Mouse (Mus musculus) stomach, embryonic 15.5 days (tissue): ENCODE data around the gene Pus3. TPM values are rescaled to one million over a fixed set of nuclear protein-coding genes. Genes with fewer than 3 reads are reported as not detected.

Experiments
- ATAC-seq: fragments of 200-750 bp; cut with Nextera tagmentation; 2 replicates; pipeline ENCODE4 v1.8.0; 2017; ENCODE audit warnings: low read depth, moderate number of reproducible peaks, moderate TSS enrichment; ENCODE audit not compliant: insufficient read depth, low FRiP score
- H3K27ac ChIP-seq: fragments of 300-500 bp; sonication (generic); 2 replicates; pipeline ENCODE4 v1.5.1; 2015; ENCODE audit warnings: mild to moderate bottlenecking, inconsistent platforms
- H3K27me3 ChIP-seq: fragments of 300-500 bp; sonication (generic); replicated peaks from 2 replicates; pipeline ENCODE4 v1.6.1; 2015; ENCODE audit warnings: inconsistent platforms
- H3K36me3 ChIP-seq: fragments of 300-500 bp; sonication (generic); 2 replicates; pipeline ENCODE4 v1.6.1; 2015; ENCODE audit warnings: inconsistent platforms
- H3K4me1 ChIP-seq: fragments of 300-500 bp; sonication (generic); 2 replicates; pipeline ENCODE4 v1.6.1; 2015; ENCODE audit warnings: inconsistent platforms
- H3K4me2 ChIP-seq: fragments of 300-500 bp; sonication (generic); 2 replicates; pipeline ENCODE4 v1.6.1; 2015; ENCODE audit warnings: mild to moderate bottlenecking, inconsistent platforms
- H3K4me3 ChIP-seq: fragments of 300-500 bp; sonication (generic); replicated peaks from 2 replicates; pipeline ENCODE4 v1.5.1; 2015; ENCODE audit warnings: inconsistent platforms
- H3K9ac ChIP-seq: fragments of 300-500 bp; sonication (generic); 2 replicates; pipeline ENCODE4 v1.6.1; 2015; ENCODE audit warnings: inconsistent platforms
- H3K9me3 ChIP-seq: fragments of 300-500 bp; sonication (generic); 2 replicates; pipeline ENCODE4 v1.6.1; 2016; ENCODE audit warnings: inconsistent platforms
- WGBS: fragments of 180-500 bp; shearing (Covaris S2); methylation state at CpG from one replicate; pipeline ENCODE4 v1.1.7; 2015; 5-methylcytosine and 5-hydroxymethylcytosine counted together
- polyA plus RNA-seq: library from polyadenylated mRNA; unstranded; fragments of >200 nt; fragmentation: Nextera tagmentation; extraction: Ambion mirVana; gene quantifications from 2 replicates; pipeline ENCODE4 v1.2.1, GENCODE M21; 2015

Pus3 gene
- polyA plus RNA-seq, 1 experiment from 2014 or later, result 17.0 TPM

DNA sequence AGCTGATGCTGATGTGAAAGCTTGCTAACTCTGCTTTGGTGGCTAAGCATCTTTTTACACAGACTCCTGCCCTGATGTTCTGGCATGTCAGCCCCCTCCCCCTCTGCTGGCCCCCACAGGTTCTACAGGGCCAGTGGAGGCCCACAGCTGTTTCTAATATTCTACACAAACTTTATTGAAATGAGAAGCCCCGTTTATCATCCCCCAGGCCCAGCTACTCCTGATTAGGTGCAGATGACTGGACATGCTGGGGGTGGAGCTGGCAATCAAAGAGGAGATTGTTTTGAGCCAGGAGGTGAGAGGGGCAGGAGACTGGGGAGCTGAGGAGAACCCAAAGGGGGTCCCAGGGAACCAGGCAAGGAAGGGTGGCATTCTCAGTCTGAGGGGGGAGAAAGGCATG, 28.6 kb upstream of the Pus3 start:
- WGBS, result 19% methylated on average over 1 of the region's 1 CpGs
- Histone ChIP-seq H3K4me1 (no peaks in the 10 kb centered on the region), H3K9me3 (no peaks in the 10 kb centered on the region), H3K4me3 (no peak overlapping the region), H3K4me2 (no peak overlapping the region), H3K9ac (no peak overlapping the region), H3K27ac (no peak overlapping the region; the same call in 1 of the 2 replicates), H3K36me3 (no peaks in the 10 kb centered on the region), H3K27me3 (no peaks in the 10 kb centered on the region)
- no peak for ATAC-seq

DNA sequence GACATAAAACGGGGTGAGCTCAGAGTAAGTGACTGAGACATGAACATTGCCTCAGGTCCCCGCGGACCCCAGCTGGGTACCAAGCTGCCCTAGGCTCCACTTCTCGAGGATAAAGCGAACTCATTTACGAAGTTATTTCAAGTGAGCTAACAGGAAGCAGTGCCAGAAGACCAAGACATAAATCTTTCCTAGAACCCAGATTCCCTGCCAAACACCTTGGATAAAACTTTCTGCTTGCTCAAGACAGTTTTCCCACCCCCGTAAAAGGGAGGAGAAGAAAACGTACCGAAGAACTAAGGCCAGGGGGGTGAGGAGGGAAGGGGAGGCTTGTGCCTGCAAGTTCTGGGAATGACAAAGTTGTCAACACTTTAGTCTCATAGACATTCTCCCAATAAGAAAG, 25.1 kb upstream of the Pus3 start:
- Histone ChIP-seq H3K4me1 (0 out of 2 replicates have a peak, but pooled peaks cover 2% of the 10 kb centered on the region), H3K9me3 (no peaks in the 10 kb centered on the region), H3K4me3 (no peak overlapping the region), H3K36me3 (no peaks in the 10 kb centered on the region), H3K27ac (no peak overlapping the region), H3K4me2 (no peak overlapping the region), H3K9ac (no peak overlapping the region), H3K27me3 (no peaks in the 10 kb centered on the region)
- ATAC-seq, result no peak
- WGBS, result 49% methylated on average over 9 of the region's 9 CpGs

DNA sequence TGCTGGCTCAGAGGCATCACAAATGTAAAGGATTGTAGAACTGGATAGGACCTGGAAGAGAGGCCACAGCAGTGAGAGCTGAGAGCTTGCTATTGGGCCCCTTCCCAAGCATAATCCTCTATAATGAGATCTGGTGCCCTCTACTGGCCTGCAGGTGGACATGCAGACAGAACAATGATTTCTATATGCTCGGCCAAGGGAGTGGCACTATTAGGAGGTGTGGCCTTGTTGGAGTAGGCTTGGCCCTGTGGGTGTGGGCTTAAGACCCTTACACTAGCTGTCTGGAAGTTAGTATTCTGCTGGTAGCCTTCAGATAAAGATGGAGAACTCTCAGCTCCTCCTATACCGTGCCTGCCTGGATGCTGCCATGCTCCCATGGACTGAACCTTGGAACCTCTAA, 23.3 kb upstream of the Pus3 start:
- WGBS, result 13% methylated on average over 2 of the region's 2 CpGs
- Histone ChIP-seq H3K4me2 (no peak overlapping the region), H3K27ac (no peak overlapping the region), H3K9me3 (no peaks in the 10 kb centered on the region), H3K27me3 (no peaks in the 10 kb centered on the region), H3K36me3 (no peaks in the 10 kb centered on the region), H3K9ac (no peak overlapping the region), H3K4me3 (no peak overlapping the region), H3K4me1 (0 out of 2 replicates have a peak, but pooled peaks cover 2% of the 10 kb centered on the region)
- peak; percentile 75 for ATAC-seq

DNA sequence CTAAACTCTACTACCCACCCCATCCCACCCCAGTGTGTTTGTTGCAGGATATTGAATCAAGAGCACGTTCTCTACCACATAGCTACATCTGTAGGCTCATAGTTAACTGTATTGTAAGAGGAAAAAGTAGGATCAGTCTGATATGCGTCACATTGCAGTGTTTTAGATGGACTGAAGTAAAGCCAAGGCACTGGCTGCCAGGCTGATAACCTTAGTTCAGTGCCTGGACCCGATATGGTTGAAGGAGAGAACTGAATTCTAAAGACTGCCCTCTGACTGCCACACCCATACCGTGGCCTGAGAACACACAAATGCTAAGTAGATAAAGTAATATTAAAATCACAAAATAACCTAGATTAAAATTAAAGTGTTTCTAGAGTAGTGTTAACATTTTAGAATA, 22.5 kb upstream of the Pus3 start:
- 74% methylated on average over 4 of the region's 4 CpGs for WGBS
- no peaks in the 10 kb centered on the region for H3K27me3 ChIP-seq

DNA sequence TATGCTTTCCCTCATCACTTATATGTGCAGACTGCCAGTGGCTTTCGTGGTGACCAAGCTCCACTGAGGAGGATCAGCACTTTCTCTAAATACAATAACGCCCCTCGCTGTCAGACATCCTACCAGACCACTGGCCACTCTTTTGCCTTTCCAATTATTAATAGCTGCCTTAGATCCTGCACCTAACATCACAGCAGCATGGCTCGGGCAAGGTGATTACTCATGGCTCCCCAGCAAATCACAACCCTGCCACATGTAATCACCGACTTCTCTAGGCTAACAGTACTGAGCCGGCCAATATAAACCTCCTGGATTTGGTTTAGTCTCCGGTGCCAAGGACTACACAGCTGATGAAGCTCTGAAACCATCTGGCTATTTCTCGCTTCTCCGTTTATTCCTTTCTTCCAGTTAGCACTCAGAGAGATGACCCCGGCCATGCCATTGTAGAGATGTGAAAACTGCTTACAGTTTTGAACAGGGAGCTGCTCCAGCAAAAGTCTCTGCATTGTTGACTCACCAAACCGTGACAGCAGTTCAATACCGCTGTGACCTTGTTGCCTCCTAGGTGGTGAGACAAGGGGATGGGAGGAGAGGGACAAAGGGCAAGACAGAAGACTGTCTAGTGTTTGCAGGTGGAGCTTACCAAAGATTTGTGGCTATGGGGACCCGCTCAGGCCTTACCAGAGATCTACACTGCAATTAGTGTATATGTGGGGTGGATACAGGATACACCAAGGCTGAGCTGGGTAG, 19.2 kb upstream of the Pus3 start:
- Histone ChIP-seq H3K9ac (no peak overlapping the region), H3K4me2 (no peak overlapping the region), H3K4me3 (no peak overlapping the region), H3K27ac (no peak overlapping the region), H3K9me3 (no peaks in the 10 kb centered on the region), H3K36me3 (no peaks in the 10 kb centered on the region), H3K4me1 (0 out of 2 replicates have a peak, but pooled peaks cover 2% of the 10 kb centered on the region), H3K27me3 (no peaks in the 10 kb centered on the region)
- WGBS, result 62% methylated on average over 13 of the region's 13 CpGs
- no peak for ATAC-seq

More for the DNA sequence above, 22.5 kb upstream of the Pus3 start:
- Histone ChIP-seq H3K36me3 (no peaks in the 10 kb centered on the region), H3K4me3 (no peak overlapping the region), H3K27ac (no peak overlapping the region), H3K4me2 (no peak overlapping the region), H3K4me1 (0 out of 2 replicates have a peak, but pooled peaks cover 2% of the 10 kb centered on the region), H3K9ac (no peak overlapping the region), H3K9me3 (no peaks in the 10 kb centered on the region)
- ATAC-seq, result no peak

DNA sequence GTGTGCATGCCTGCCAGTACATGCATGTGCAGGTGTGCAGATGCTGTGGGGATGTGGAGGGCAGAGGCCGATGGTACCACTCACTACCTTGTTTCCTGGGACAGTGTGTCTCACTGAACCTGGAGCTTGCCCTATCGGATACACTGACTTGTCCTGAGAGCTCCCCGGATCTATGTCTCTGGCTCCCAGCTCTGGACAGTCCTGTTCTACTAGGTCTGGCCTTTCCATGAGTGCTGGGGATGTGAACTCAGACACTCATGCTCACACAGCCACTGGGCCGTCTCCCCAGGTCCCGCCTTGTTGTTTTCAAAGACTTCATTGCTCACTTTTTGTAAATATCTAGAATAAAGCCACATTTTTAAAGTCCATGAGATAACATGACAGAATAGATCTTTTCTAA, 17.4 kb upstream of the Pus3 start:
- WGBS, result 80% methylated on average over 5 of the region's 5 CpGs
- ATAC-seq, result no peak

DNA sequence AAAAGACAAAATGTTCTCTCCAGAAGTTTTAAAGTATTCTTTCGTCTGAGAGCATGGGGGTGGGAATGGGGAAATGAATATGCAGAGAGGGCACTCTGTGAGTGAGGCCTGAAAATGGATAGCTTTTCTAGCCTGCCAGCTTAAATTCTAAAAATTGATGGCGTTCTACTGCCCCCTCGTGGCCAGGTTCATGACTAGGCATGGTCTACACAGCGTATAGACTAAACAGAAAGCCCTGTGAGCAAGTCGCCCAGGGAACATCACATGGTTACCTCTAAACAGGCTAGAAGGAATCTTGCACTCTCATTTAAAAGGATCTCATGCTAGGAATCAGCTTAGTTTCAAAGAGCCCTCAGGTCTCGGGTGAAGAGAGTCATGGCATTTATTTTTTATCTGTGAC, 16.9 kb upstream of the Pus3 start:
- no peak overlapping the region for H3K4me2 ChIP-seq
- peak; percentile 56; the same call in 1 of the 2 replicates for ATAC-seq
- H3K27me3 ChIP-seq, result no peaks in the 10 kb centered on the region
- no peak overlapping the region for H3K4me3 ChIP-seq
- H3K27ac ChIP-seq, result no peak overlapping the region
- no peaks in the 10 kb centered on the region for H3K4me1 ChIP-seq
- WGBS, result 8% methylated on average over 6 of the region's 6 CpGs
- H3K9ac ChIP-seq, result no peak overlapping the region
- H3K9me3 ChIP-seq, result no peaks in the 10 kb centered on the region
- no peaks in the 10 kb centered on the region for H3K36me3 ChIP-seq

More for the DNA sequence above, 17.4 kb upstream of the Pus3 start:
- Histone ChIP-seq H3K4me2 (no peak overlapping the region), H3K27ac (no peak overlapping the region), H3K9ac (no peak overlapping the region), H3K36me3 (no peaks in the 10 kb centered on the region), H3K4me1 (no peaks in the 10 kb centered on the region), H3K9me3 (no peaks in the 10 kb centered on the region), H3K4me3 (no peak overlapping the region), H3K27me3 (no peaks in the 10 kb centered on the region)

DNA sequence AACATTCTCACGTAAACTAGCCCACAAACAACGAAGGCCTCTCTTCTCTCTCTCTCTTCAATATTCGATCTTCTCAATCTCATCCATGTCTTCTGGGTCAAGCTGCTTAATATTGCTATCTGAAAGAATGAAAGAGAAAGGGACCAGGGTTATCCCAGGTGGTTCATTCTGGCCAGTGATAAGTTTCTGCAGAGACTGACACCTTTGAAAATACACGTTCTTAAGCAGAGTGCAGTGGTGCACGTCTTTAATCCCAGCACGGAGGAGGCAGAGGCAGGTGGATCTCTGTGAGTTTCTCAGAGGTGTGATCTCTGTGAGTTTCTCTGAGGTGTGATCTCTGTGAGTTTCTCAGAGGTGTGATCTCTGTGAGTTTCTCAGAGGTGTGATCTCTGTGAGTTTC, 16.5 kb upstream of the Pus3 start:
- no peaks in the 10 kb centered on the region for H3K9me3 ChIP-seq
- ATAC-seq, result no peak
- H3K4me3 ChIP-seq, result no peak overlapping the region
- no peaks in the 10 kb centered on the region for H3K4me1 ChIP-seq
- 64% methylated on average over 6 of the region's 6 CpGs for WGBS
- no peak overlapping the region for H3K27ac ChIP-seq
- no peaks in the 10 kb centered on the region for H3K36me3 ChIP-seq
- H3K27me3 ChIP-seq, result no peaks in the 10 kb centered on the region
- no peak overlapping the region for H3K9ac ChIP-seq
- no peak overlapping the region for H3K4me2 ChIP-seq

DNA sequence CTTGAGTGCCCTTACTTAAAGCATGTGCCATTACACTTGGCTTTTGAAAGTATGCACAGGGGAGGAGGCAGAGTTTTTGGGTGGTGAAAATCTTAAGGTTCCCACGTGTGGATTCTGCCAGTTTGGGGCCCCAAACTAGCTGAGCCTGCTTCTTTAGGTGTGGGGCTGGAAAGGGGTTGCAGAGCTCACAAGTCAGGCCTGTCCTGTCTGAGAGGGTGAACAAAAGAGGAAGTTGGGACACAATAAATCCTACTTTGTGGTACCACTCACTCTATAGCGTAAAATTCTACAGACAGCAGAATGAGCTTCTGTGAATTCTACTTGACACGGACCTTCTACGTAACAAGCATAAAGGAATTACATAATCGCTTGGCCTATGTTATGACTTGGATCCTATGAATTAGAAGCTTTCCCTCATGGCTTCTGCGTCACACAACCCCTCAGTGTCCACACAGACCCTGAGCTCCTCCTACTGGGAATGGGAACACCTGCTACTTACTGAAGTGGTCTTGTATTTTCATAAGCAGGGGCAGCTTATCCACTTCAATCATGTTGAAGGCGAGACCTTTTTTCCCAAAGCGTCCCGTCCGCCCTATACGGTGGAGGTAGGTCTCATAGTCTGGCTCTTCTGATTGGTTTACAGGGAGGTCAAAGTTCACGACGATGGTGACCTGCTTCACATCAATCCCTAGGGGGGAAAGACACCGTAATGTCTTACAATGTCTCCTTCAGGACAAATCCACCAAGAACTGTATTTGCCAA, 15.1 kb upstream of the Pus3 start:
- Histone ChIP-seq H3K27ac (no peak overlapping the region), H3K27me3 (no peaks in the 10 kb centered on the region), H3K4me2 (no peak overlapping the region), H3K36me3 (no peaks in the 10 kb centered on the region), H3K4me1 (no peaks in the 10 kb centered on the region), H3K4me3 (no peak overlapping the region), H3K9ac (no peak overlapping the region), H3K9me3 (no peaks in the 10 kb centered on the region)
- WGBS, result 79% methylated on average over 14 of the region's 14 CpGs
- no peak for ATAC-seq

DNA sequence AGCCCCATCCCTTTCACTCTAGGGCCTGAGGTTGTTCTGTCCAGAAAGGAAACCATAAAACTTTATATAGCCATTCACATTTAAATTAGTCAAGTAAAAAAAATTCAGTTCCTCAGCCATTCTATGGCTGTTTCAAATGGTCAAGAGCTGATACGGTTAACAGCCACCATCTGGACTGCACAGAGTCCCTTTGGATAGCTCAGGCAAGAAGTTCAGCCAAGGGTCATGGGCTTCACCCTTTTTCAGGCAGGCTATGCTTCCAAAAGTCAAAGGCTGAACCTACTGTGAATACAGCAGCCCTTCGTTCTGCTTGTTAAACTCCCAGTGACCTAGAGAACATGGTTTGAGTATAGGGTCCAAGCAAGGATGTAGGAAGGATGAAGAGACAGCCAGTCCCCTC, 13.7 kb upstream of the Pus3 start:
- 66% methylated on average over 2 of the region's 2 CpGs for WGBS
- no peaks in the 10 kb centered on the region for H3K27me3 ChIP-seq
- no peak overlapping the region for H3K4me3 ChIP-seq
- H3K4me2 ChIP-seq, result no peak overlapping the region
- H3K27ac ChIP-seq, result no peak overlapping the region
- H3K36me3 ChIP-seq, result no peaks in the 10 kb centered on the region
- H3K9ac ChIP-seq, result no peak overlapping the region
- no peaks in the 10 kb centered on the region for H3K4me1 ChIP-seq
- H3K9me3 ChIP-seq, result no peaks in the 10 kb centered on the region
- no peak for ATAC-seq

DNA sequence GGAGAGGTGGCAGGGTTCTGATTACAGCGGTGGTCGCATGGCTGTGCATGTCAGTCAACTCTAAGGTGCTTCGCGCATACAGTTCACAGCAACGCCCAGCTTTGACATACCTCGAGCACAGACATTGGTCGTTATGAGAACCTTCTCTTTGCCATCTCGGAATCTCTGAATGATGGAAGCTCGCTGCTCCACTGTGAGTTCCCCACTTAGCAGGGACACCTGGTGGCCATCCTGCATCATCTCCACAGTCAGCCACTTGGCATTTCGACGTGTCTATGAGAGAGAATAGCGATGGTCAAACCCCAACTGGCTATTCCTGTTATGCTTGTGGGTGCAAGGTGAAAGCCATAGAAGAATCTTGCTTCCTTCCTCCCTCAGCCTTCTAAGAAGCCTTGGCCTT, 12.7 kb upstream of the Pus3 start:
- Histone ChIP-seq H3K4me2 (no peak overlapping the region), H3K36me3 (no peaks in the 10 kb centered on the region), H3K4me1 (no peaks in the 10 kb centered on the region), H3K27me3 (no peaks in the 10 kb centered on the region), H3K4me3 (no peak overlapping the region), H3K9me3 (no peaks in the 10 kb centered on the region), H3K27ac (no peak overlapping the region), H3K9ac (no peak overlapping the region)
- 66% methylated on average over 12 of the region's 12 CpGs for WGBS
- no peak for ATAC-seq

DNA sequence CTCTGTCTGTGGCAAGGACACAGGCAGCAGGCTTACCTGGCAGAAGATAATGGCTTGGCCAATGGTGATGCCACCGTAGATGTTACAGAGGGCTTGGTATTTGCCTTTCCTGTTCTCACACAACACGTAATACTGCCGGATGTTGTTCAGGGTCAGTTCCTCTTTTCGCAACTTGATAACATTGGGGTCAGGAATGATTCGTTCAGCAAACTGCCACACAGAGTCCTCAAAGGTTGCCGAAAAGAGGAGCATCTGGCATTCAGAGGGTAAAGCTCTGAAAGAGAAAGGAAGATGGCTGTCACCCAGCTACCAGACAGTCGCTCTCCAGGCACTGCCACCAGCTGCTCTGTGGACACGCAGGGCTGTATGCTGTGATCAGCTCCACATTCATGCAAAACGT, 11.7 kb upstream of the Pus3 start:
- Histone ChIP-seq H3K36me3 (no peaks in the 10 kb centered on the region), H3K27me3 (no peaks in the 10 kb centered on the region), H3K4me3 (no peak overlapping the region), H3K4me2 (no peak overlapping the region), H3K27ac (no peak overlapping the region), H3K9me3 (no peaks in the 10 kb centered on the region), H3K9ac (no peak overlapping the region), H3K4me1 (no peaks in the 10 kb centered on the region)
- ATAC-seq, result no peak
- WGBS, result 63% methylated on average over 9 of the region's 9 CpGs
